Comparison of ENCODE assay signal across 28 mouse cellular contexts in the genomic region with DNA sequence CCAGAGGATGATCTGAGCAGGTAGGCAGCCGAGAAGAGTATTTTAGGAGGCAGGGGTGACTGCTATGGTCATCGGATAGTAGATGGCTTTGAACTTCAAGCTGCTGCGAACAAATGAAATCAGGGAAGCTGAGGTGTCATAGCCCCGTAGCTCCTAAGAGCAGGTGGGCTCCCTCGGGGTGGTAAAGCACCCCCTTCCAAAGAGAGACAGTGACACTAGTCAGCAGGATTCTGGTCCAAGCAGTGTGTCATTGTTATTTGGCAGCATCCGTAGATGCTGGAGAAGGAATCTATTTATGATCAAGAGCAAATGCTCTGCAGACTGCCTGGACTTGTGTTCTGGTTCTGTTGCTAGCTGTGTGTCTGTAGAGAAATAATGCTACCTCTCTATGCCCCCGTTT.
DNase-seq lines count a peak whose midpoint lies in the region; ATAC-seq lines count a peak whose summit lies in the region.
"Had no signal": no experiment of that assay in that cellular context is flagged by ENCODE, and none has a peak within 500 bp of the region (broad histone marks: within the 10 kb centered on the region; RNA-seq: fewer than 3 reads in every experiment).

No protein-coding gene starts in this region.

- H3K27me3 ChIP-seq in limb, embryonic 10.5 days (ENCODE audit: low read depth, poor library complexity, severe bottlenecking) = no peaks in the 10 kb centered on the region
- H3K27me3 ChIP-seq in hindbrain, embryonic 14.5 days (ENCODE audit: control insufficient read depth, insufficient read depth, low read length) = no peaks in the 10 kb centered on the region
- H3K27me3 ChIP-seq: forebrain, embryonic 15.5 days; heart, embryonic 12.5 days; megakaryocyte, embryonic 14.5 days had no signal

- WGBS in limb, embryonic 10.5 days = 88% methylated on average over 7 of the region's 7 CpGs
- WGBS in hindbrain, embryonic 14.5 days = 92% methylated on average over 7 of the region's 7 CpGs

- H3K9me3 ChIP-seq in limb, embryonic 10.5 days (replicated peaks) = no peaks in the 10 kb centered on the region
- H3K9me3 ChIP-seq in hindbrain, embryonic 14.5 days (ENCODE audit: control insufficient read depth, low read length) = no peaks in the 10 kb centered on the region
- H3K9me3 ChIP-seq: forebrain, embryonic 15.5 days; heart, embryonic 12.5 days; hindbrain, embryonic 13.5 days; lung, embryonic 15.5 days; megakaryocyte, embryonic 14.5 days; midbrain, embryonic 12.5 days; neural tube, embryonic 12.5 days had no signal

- peaks cover 6% of the 10 kb centered on the region; the same call in 1 of the 2 replicates for H3K36me3 ChIP-seq in limb, embryonic 10.5 days
- no peaks in the 10 kb centered on the region for H3K36me3 ChIP-seq in hindbrain, embryonic 14.5 days (replicated peaks; ENCODE audit: control insufficient read depth, insufficient read depth)
- H3K36me3 ChIP-seq: forebrain, embryonic 15.5 days; heart, embryonic 12.5 days; hindbrain, embryonic 13.5 days; lung, embryonic 15.5 days; midbrain, embryonic 12.5 days; neural tube, embryonic 12.5 days had no signal

- H3K27ac ChIP-seq in limb, embryonic 10.5 days = peak overlapping the region; percentile 66
- H3K27ac ChIP-seq in hindbrain, embryonic 14.5 days = no peak overlapping the region
- H3K27ac ChIP-seq: forebrain, embryonic 15.5 days; heart, adult 2 months; hindbrain, embryonic 13.5 days; liver, embryonic 14.5 days; lung, embryonic 15.5 days; midbrain, embryonic 12.5 days; neural tube, embryonic 12.5 days had no signal

- peak; percentile 75 for ATAC-seq in cerebellum, adult (ENCODE audit: insufficient number of reproducible peaks, low FRiP score, low TSS enrichment)
- no peak for ATAC-seq in hindbrain, embryonic 14.5 days (ENCODE audit: low FRiP score)
- ATAC-seq in erythroblast, adult 5-6 weeks (replicated peaks; ENCODE audit: low FRiP score, poor library complexity, severe bottlenecking) = no peak
- ATAC-seq: activated CD4-positive, CD25-positive, alpha-beta regulatory T cell, adult 4 months; forebrain, embryonic 15.5 days; intestine, postnatal 0 days had no signal

- H3K4me2 ChIP-seq in hindbrain, embryonic 14.5 days (replicated peaks) = no peak overlapping the region
- H3K4me2 ChIP-seq: forebrain, embryonic 15.5 days; heart, embryonic 12.5 days; hindbrain, embryonic 13.5 days; lung, embryonic 15.5 days; midbrain, embryonic 12.5 days; neural tube, embryonic 12.5 days had no signal

- H3K4me3 ChIP-seq in limb, embryonic 10.5 days = no peak overlapping the region
- no peak overlapping the region for H3K4me3 ChIP-seq in hindbrain, embryonic 14.5 days (replicated peaks; ENCODE audit: low read length)
- H3K4me3 ChIP-seq: forebrain, embryonic 15.5 days; heart, adult 2 months; heart, embryonic 12.5 days; hindbrain, embryonic 13.5 days; lung, embryonic 15.5 days; megakaryocyte, embryonic 14.5 days; midbrain, embryonic 12.5 days; myocyte; neural tube, embryonic 12.5 days had no signal

- peaks cover 97% of the 10 kb centered on the region for H3K4me1 ChIP-seq in limb, embryonic 10.5 days
- H3K4me1 ChIP-seq in hindbrain, embryonic 14.5 days (replicated peaks; ENCODE audit: control insufficient read depth, insufficient read depth, low read length) = peaks cover 7% of the 10 kb centered on the region; the same call in 1 of the 2 replicates
- H3K4me1 ChIP-seq: megakaryocyte, embryonic 14.5 days had no signal

- H3K9ac ChIP-seq in hindbrain, embryonic 14.5 days = no peak overlapping the region
- H3K9ac ChIP-seq: forebrain, embryonic 15.5 days; heart, embryonic 12.5 days; hindbrain, embryonic 13.5 days; liver, embryonic 14.5 days; lung, embryonic 15.5 days; midbrain, embryonic 12.5 days; neural tube, embryonic 12.5 days had no signal

- DNase-seq in cerebellum, postnatal 10 days = no peak
- DNase-seq in layer of hippocampus, adult 8-10 months (ENCODE audit: low spot score in 2 of 2) = peak; percentile 39 to 42
- DNase-seq in layer of hippocampus, postnatal 10 days (ENCODE audit: low spot score in 2 of 2) = no peak
- DNase-seq in cerebellum, adult 8-10 months = peak; percentile 59
- DNase-seq in limb, embryonic 10.5 days (ENCODE audit: low spot score) = no peak
- DNase-seq in hindbrain, embryonic 14.5 days (ENCODE audit: low spot score) = no peak
- DNase-seq: adrenal gland, adult 2 months; adrenal gland, postnatal 36 days; heart, adult 2 months; heart, postnatal 4 days; kidney, adult 9 months; kidney, postnatal 14 days; liver; lung, postnatal 36 days; right cerebral cortex, adult 18-20 months had no signal

Comparison
In these comparisons a context has a peak if more than half of its experiments do, and no peak if none do; other contexts are left out.
1. DNase-seq: peak in layer of hippocampus, adult 8-10 months (2 of 2) and cerebellum, adult 8-10 months (single experiment); none in cerebellum, postnatal 10 days (0 of 2), layer of hippocampus, postnatal 10 days (0 of 2), limb, embryonic 10.5 days (single experiment) and hindbrain, embryonic 14.5 days (single experiment).